Mouse (Mus musculus) heart, adult 2 months (tissue): Measurements from ENCODE around the gene Tap1. TPM values are rescaled to one million over a fixed set of nuclear protein-coding genes. Genes with fewer than 3 reads are reported as not detected.

Experiments used
- DNase-seq, 2 experiments: peaks; one replicate each; pipeline ENCODE4 v3.0.0; 2021
- H3K27ac ChIP-seq: fragments of 200-600 bp; 2 replicates; pipeline ENCODE4 v1.8.1; 2022
- H3K27me3 ChIP-seq: fragments of 200-500 bp; 2 replicates; pipeline ENCODE4 v1.6.1; 2012; ENCODE audit warnings: mild to moderate bottlenecking, low read length, inconsistent platforms, mixed read lengths; ENCODE audit not compliant: control insufficient read depth, insufficient read depth
- H3K36me3 ChIP-seq: fragments of 200-500 bp; 2 replicates; pipeline ENCODE4 v1.6.1; 2012; ENCODE audit warnings: low read length, inconsistent platforms; ENCODE audit not compliant: control insufficient read depth, insufficient read depth
- H3K4me1 ChIP-seq: fragments of 200-500 bp; 2 replicates; pipeline ENCODE4 v1.6.1; 2011; ENCODE audit warnings: low read length; ENCODE audit not compliant: control insufficient read depth, insufficient read depth
- H3K4me3 ChIP-seq: fragments of 200-600 bp; 2 replicates; pipeline ENCODE4 v1.8.1; 2022
- H3K79me2 ChIP-seq: fragments of 200-500 bp; replicated peaks from 2 replicates; pipeline ENCODE4 v1.6.1; 2012; ENCODE audit warnings: mild to moderate bottlenecking, inconsistent platforms, low read length, moderate library complexity, mixed read lengths; ENCODE audit not compliant: control insufficient read depth, insufficient read depth
- H3K9ac ChIP-seq: fragments of 200-500 bp; 2 replicates; pipeline ENCODE4 v1.6.1; 2012; ENCODE audit warnings: low read depth, mild to moderate bottlenecking, control low read depth, inconsistent platforms, low read length, mixed read lengths
- CTCF ChIP-seq: fragments of 200-600 bp; IDR thresholded peaks from 2 replicates; pipeline ENCODE4 v1.8.1; 2022; ENCODE audit warnings: antibody characterized with exemption, mild to moderate bottlenecking, moderate library complexity
- EP300 ChIP-seq: fragments of 200-500 bp; IDR thresholded peaks from 2 replicates; pipeline ENCODE4 v1.6.1; 2011; ENCODE audit warnings: low read depth, low read length, control low read depth; ENCODE audit not compliant: insufficient read depth
- POLR2A ChIP-seq: fragments of 200-500 bp; IDR thresholded peaks from 2 replicates; pipeline ENCODE4 v1.6.1; 2011; ENCODE audit warnings: mild to moderate bottlenecking, low read depth, low read length, control low read depth; ENCODE audit not compliant: insufficient read depth
- WGBS: fragments of 180-500 bp; shearing (Covaris S2); methylation state at CpG from one replicate; pipeline ENCODE4 v1.1.7; 2018; 5-methylcytosine and 5-hydroxymethylcytosine counted together
- intact Hi-C: fragments of 180-260 bp; cut with DNase I; formaldehyde crosslinking; loops from one replicate; pipeline ENCODE4 v1.15.1; 2025
- polyA plus RNA-seq: library from polyadenylated mRNA; depleted of rRNA; stranded (reverse); fragments of >200 nt; gene quantifications from 2 replicates; pipeline ENCODE4 v1.2.3, GENCODE M21; 2012
- total RNA-seq, 2 experiments: library from RNA; stranded (reverse); gene quantifications; 2 replicates each; pipeline ENCODE4 v1.2.3; 2021

The Tap1 gene
- total and polyA plus RNA-seq, 3 experiments, result 3.4 to 11.7 (median 7.2) TPM

DNA sequence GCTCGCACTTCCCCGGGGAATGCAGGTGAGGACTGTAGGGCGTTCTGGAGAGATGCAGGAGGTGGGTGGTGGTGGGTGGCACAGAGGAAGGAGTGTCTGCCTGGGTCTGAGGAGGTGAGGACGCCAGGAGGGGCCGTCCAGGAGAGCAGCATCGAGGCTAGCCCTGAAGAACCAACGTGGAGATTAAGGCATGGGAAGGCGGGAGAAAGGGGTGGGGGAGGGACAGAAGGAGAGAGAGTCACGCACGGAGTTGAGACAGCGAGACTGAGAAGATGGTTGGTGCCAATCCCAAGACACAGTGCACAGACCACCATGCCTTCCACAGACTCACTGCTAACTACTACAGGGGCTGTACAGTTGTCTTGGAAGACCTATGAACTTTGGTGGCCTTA lies 11.2 kb downstream of the Tap1 start:
- H3K27me3 ChIP-seq, result no peaks in the 10 kb centered on the region
- peak overlapping the region; percentile 44 for H3K4me3 ChIP-seq
- peak overlapping the region; percentile 78 for H3K27ac ChIP-seq
- intact Hi-C loops, result no loop called here
- H3K79me2 ChIP-seq, result no peaks in the 10 kb centered on the region
- H3K36me3 ChIP-seq, result no peaks in the 10 kb centered on the region
- TF ChIP-seq POLR2A (no peak), CTCF (no peak), EP300 (no peak)
- 13% methylated on average over 11 of the region's 11 CpGs for WGBS
- DNase-seq, result no peak
- H3K4me1 ChIP-seq, result peaks cover 3% of the 10 kb centered on the region; the same call in 1 of the 2 replicates
- peak overlapping the region; percentile 67 for H3K9ac ChIP-seq

- Histone ChIP-seq H3K27ac (no peak overlapping the region), H3K4me1 (peaks cover 4% of the 10 kb centered on the region), H3K27me3 (no peaks in the 10 kb centered on the region), H3K79me2 (no peaks in the 10 kb centered on the region), H3K4me3 (no peak overlapping the region; the same call in 1 of the 2 replicates), H3K36me3 (no peaks in the 10 kb centered on the region), H3K9ac (no peak overlapping the region)
- TF ChIP-seq CTCF (no peak), EP300 (no peak), POLR2A (no peak)
- DNase-seq, result peak in 1 of 2 experiments; percentile 21
- WGBS, result 73% methylated on average over 12 of the region's 12 CpGs
- intact Hi-C loops, result no loop called here
Observed at GRCm38 (mm10) chr17:34199050-34199619, 11.8 kb downstream of the Tap1 start.

- TF ChIP-seq POLR2A (no peak), CTCF (no peak), EP300 (no peak)
- intact Hi-C loops, result no loop called here
- Histone ChIP-seq H3K36me3 (no peaks in the 10 kb centered on the region), H3K9ac (no peak overlapping the region), H3K4me1 (peaks cover 4% of the 10 kb centered on the region), H3K27ac (no peak overlapping the region), H3K4me3 (no peak overlapping the region), H3K27me3 (no peaks in the 10 kb centered on the region), H3K79me2 (no peaks in the 10 kb centered on the region)
- DNase-seq, result no peak
- 88% methylated on average over 10 of the region's 10 CpGs for WGBS
Observed at GRCm38 (mm10) chr17:34200047-34200446, 12.7 kb downstream of the Tap1 start.

- no peaks in the 10 kb centered on the region for H3K27me3 ChIP-seq
- no peak for TF ChIP-seq CTCF
- TF ChIP-seq EP300, result no peak
- TF ChIP-seq POLR2A, result no peak
- no peaks in the 10 kb centered on the region for H3K79me2 ChIP-seq
- WGBS, result 92% methylated on average over 16 of the region's 16 CpGs
- no peak overlapping the region for H3K9ac ChIP-seq
- H3K4me1 ChIP-seq, result peaks cover 5% of the 10 kb centered on the region
- DNase-seq, result no peak
- no peak overlapping the region for H3K27ac ChIP-seq
- H3K4me3 ChIP-seq, result no peak overlapping the region
- intact Hi-C loops, result no loop called here
- H3K36me3 ChIP-seq, result no peaks in the 10 kb centered on the region
Observed at GRCm38 (mm10) chr17:34200772-34201505, 13.6 kb downstream of the Tap1 start.

DNA sequence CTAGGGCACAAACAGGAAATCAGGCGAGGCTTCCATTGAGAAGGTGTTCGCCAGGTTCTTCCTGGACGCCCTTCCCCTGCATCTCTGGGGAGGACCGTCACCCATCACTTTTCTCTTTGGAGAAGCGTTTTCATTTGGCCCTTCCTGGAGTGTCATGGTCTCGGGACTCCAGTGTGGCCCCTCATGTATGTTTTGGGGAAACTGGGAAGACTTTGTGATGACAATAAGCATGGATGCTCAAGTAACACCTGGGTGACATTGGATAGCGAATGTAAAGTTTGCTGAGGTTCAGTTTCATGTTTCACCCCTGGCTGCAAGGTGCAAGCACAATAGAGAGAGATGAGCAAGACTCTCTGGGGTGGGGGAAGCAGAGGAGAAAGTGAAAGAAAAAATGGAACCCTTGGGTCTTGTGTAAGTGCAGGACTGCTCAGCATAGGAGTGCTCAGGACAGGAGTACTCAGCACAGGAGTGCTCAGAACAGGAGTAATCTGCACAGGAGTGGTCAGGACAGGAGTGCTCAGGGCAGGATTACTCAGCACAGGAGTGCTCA lies 14.2 kb downstream of the Tap1 start:
- 71% methylated on average over 7 of the region's 7 CpGs for WGBS
- no peak for TF ChIP-seq CTCF
- TF ChIP-seq EP300, result no peak
- TF ChIP-seq POLR2A, result no peak
- H3K4me1 ChIP-seq, result peaks cover 5% of the 10 kb centered on the region
- no peak overlapping the region for H3K4me3 ChIP-seq
- H3K27me3 ChIP-seq, result no peaks in the 10 kb centered on the region
- H3K9ac ChIP-seq, result no peak overlapping the region
- no peaks in the 10 kb centered on the region for H3K79me2 ChIP-seq
- no peak for DNase-seq
- peaks cover 5% of the 10 kb centered on the region; the same call in 1 of the 2 replicates for H3K36me3 ChIP-seq
- intact Hi-C loops, result no loop called here
- H3K27ac ChIP-seq, result no peak overlapping the region

DNA sequence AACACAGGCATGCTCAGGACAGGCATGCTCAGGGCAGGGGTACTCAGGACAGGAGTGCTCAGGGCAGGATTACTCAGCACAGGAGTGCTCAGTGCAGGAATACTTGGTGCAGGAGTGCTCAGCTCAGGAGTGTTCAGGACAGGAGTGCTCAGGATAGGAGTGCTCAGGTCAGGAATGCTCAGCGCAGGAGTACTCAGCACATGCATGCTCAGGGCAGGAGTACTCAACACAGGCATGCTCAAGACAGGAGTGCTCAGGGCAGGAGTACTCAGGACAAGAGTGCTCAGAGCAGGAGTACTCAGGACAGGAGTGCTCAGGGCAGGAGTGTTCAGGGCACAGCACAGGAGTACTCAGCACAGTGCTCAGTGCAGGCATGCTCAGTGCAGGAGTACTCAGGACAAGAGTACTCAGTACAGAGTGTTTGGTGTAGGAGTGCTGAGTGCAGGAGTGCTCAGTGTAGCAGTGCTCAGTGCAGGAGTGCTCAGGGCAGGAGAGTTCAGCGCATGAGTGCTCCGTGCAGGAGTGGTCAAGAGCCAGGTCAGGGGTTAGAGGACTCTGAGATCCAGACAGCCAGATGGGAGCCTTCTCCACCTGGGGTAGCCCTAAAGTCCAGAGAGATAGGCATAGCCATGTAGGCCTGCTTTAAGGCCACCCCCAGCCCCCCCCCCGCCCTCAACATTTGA lies 15.5 kb downstream of the Tap1 start:
- H3K27me3 ChIP-seq, result no peaks in the 10 kb centered on the region
- 95% methylated on average over 4 of the region's 4 CpGs for WGBS
- H3K4me3 ChIP-seq, result no peak overlapping the region
- DNase-seq, result no peak
- no peaks in the 10 kb centered on the region for H3K79me2 ChIP-seq
- H3K27ac ChIP-seq, result no peak overlapping the region
- peaks cover 5% of the 10 kb centered on the region; the same call in 1 of the 2 replicates for H3K36me3 ChIP-seq
- peaks cover 5% of the 10 kb centered on the region for H3K4me1 ChIP-seq
- TF ChIP-seq EP300 (no peak), CTCF (no peak), POLR2A (no peak)
- H3K9ac ChIP-seq, result no peak overlapping the region
- intact Hi-C loops, result no loop called here
